Mouse (Mus musculus): Measurements from ENCODE around the gene Usp37.
"Not testable (repeated sequence)": the region's sequence is repeated elsewhere in the genome, so short reads cannot be mapped to it uniquely, and the experiment has no call there.

The Usp37 gene

GRCm38 (mm10) chr1:74544184-74544583 lies at the start of gene Usp37:
Usp37 (minus strand) TSS chr1:74544284.
- DNase-seq = no peak

DNA sequence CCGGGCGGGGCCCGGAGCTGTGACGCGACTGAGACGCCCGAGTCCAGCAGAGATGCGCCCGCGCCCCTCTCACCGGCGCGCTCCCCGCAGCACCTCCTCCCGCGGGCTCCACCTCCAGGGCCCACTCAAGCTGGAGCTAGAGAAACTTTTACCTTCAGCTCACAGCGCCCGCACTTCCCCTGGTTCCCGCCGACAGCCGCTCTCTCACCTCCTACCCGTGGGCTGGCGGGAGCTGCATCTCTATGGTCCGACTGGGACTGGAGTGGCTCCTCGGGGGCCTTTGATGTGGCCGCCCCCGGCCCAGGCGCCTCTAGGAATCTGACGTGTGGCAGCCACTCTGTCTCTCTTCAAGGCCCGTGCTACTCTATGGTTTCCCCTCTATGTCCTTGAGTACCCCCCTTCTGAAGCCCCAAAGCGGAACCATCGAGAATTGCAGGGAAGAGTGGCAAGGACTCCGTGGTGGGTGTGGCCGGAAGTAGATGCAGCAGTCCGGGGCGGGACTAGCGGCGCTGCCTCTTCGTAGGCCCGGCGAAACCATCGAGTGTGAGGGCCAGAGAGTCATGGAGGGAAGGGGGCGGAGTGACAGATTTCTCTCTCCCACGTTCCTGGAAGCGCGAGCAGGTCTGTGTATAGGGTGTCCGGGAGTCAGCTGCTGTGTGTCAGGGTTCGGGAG lies 43.8 kb upstream of the Usp37 start, which contains the start of the genes Zfp142 and Bcs1l:
Gene Zfp142, minus strand, starts transcription at position 474 of the 673 bp plus-strand sequence.
Gene Bcs1l, plus strand, starts transcription at position 517 of the 673 bp plus-strand sequence.
- peak; percentile 98 for DNase-seq

- no peak for DNase-seq
These were observed 43.2 kb upstream of the Usp37 start for GRCm38 (mm10) chr1:74587233-74587772.

DNA sequence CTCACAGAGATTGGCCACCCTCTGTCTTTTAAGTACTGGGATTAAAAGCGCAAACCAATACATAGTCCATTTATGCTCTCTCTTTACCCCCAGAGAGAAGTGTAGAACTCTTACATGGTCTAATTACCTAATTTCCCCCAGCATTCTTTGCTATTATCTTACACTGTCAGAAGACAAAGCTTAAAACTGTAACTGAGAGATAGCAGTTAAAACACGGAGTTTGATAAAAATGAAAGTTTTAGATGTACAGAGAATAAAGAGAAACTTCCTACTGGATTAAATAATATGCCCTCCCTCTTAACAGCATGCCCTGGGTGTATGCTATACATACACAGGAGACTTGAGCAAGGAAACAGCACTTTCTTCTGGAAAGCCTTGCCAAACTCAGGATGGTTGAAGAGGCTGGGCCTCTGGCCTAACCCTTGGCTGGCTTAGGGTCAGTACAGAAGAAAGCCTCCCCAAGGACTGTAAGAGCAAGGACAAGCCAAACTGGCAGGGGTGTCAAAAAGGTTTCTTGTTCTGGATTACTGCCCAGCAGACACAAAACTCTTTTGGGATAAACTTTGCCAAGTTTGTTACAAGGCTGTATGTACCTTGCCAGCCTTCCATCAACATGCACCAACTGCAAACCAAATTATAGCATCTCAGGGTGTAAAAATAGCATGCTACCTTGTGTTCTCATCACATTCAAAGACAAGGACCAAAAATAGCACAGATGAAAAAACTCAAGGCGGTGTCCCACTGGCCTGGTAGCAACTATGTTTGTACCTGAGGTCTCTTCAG lies 40.7 kb upstream of the Usp37 start:
- DNase-seq = no peak

DNA sequence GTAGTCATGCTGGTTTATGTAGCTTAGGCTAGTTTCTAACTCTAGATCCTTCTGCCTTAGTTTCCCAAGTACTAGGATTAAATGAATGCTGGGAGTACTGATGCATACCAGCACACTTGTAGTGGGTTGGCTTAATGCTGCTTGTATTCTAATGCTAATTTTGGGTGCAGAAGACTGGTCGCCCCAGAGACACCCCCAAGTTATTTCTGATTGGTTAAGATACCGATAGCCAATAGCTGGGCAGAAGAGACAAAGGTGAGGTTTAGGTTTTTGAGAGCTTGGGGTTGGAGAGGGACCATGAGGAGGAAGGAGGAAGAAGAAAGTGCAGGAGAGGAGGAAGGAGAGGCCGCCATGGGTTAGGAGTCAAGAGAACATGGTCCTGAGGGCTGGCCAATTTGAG lies 38.5 kb upstream of the Usp37 start:
- DNase-seq = no peak

DNA sequence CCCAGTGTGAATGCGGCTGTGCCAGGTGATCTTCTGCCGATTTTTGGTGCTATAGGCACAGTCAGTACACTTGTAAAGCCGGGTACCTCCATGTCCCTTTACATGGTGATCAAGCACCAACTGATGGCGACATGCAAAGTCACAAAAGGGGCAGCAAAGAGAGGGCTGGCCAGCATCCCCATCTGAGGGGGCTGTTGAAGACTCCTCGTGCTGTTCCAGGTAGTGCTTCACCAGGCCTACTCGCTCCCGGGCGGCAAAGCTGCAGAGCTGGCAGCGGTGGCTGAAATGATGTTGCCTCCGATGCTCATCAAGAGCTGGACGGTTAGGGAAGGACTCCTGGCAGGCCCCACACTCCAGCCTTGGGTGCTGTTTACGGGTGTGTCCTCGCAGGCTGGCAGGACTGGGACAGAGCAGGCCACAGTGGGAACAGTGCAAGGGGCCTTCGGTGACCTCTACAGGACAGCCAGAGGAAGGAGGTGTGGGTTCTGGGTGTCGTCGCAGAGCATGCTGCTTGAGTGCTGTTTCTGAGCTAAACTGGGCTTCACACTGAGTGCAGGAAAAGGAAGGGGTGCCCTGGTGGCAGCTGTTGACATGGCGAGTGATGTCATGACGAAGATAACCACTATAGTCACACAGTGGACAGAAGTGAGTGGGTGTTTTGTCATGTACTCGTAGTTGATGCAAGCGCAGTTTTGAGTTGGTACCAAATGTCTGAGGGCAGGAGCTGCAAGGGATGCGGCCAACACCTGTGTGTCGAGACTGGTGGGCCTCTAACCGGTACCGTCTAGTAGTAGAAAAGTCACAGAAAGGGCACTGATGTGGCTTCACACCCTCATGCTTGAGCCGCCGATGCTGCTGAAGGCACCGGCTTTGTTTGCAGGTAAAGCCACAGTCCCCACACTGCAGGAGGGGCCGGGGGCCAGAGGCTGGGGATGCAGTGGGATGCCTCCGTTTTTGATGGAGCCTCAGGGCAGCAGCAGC lies 25.9 kb upstream of the Usp37 start:
- no peak for DNase-seq

GRCm38 (mm10) chr1:74565834-74566233 lies 21.8 kb upstream of the Usp37 start:
- DNase-seq = no peak

DNA sequence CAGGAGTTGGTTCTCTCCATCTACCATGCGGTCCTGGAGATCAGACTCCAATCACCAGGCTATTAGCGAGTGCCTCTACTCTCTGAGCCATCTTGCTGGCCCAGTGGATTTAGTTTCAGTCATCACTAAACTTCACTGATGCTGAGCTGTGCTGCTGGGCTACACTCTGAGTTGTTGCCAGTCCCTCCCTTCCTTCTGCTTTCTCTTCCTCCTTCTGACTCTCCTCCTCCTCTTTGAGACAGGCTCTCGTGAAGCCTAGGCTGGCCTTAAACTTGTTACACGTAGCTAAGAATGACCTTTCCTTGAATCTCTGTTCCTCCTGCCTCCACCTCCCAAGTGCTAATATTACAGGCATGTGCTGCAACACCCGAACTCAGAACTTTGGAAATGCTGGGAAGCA lies 15.0 kb upstream of the Usp37 start:
- DNase-seq = no peak

DNA sequence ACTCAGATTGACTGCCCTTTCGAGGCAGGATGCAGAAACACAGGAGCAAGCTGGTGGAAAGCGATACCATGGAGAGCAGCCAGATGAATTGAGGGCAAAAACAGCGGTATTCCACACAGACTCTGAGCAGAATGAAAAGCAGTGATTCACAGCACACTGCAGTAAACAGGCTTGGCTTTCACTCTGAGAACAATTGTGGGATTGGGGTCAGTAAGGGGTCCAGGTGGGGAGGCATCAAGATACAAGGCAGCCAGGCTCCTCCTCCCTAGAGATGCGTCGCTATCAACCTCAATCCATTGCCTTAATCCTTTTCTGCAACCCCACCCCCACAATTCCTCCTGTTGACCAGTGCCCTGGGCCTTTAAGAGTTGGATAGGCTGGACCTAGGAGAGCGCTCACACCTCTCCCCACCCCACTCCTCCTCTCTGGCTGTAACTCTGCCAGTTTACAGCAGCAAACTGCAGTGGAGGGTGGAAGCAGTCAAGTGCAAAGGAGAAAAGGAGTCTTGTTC lies 1.6 kb downstream of the Usp37 start, which contains the start of gene Plcd4:
Gene Plcd4, plus strand, starts transcription at position 438 of the 511 bp plus-strand sequence.
- no peak for DNase-seq

DNA sequence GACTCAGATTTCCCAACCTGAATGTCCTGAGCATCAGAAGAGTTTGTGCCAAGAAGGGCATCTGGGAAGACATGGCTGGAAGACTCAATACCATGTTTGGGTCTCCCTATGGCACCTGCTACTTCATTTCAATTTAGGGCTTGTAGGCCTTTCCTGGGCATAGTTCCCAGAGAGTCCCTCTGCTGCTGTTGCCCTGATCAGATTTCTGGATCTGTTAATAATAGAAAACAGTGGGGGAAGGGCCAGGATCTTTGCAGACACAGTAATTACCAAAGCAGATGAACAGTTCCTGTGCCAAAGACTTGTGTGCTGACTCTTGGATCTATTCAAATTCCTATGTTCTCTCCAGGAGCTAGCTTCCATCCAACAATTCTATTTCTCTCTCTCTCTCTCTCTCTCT lies 5.4 kb downstream of the Usp37 start:
- no peak for DNase-seq

- DNase-seq = no peak
These were observed 15.5 kb downstream of the Usp37 start for GRCm38 (mm10) chr1:74528589-74528988.

DNA sequence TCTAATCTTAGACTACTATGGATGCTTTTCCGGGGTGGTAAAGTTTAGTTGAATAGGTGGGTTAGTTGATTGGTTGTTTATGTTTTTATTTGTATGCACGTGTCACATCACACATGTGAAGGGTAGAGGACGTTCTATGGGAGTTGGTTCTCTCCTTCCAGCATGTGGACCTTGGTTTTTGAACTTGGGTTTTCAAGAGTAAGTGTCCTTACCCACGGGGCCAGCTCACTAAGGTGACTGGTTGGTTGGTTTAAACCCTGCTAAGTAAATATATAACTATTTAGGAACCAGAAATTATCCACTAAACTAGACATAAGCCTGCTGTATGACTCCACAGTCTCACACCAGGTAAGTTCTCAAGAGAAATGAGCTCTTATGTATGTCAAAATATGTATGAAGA lies 19.3 kb downstream of the Usp37 start:
- no peak for DNase-seq

DNA sequence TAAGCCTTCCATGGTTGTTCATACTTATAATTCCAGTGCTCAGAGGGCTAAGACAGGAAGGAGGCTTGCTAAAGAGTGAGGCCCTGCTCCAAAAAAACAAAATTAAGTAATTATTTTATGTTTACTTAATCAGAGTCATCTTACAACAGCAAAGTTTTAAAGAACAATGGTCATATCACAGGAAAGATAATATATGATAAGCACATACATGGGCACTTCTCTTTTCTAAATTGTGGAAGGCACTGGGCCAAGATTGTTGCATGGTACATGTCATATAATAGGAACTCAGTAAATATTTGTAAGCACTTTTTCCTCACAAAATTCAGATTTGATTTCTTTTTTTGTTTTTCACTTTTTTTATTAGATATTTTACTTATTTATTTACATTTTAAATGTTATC lies 24.2 kb downstream of the Usp37 start:
- DNase-seq = no peak

DNA sequence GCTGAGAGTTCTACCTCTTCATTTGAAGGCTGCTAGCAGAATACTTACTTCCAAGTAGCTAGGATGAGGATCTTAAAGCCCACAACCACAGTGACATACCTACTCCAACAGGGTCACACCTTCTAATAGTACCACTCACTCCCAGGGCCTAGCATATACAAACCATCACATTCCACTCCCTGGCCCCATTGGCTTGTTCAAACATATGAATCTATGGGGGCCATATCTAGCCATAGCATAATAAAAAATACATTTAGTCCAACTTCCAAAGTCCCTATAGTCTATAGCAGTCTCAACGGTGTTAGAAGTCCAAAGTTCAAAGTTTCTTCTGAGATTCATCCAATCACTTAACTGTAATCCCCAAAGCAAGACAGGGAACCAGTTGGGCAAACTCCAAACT lies 31.1 kb downstream of the Usp37 start:
- DNase-seq = not testable (repeated sequence)

- DNase-seq = no peak
These were observed 32.8 kb downstream of the Usp37 start for GRCm38 (mm10) chr1:74511306-74511705.

DNA sequence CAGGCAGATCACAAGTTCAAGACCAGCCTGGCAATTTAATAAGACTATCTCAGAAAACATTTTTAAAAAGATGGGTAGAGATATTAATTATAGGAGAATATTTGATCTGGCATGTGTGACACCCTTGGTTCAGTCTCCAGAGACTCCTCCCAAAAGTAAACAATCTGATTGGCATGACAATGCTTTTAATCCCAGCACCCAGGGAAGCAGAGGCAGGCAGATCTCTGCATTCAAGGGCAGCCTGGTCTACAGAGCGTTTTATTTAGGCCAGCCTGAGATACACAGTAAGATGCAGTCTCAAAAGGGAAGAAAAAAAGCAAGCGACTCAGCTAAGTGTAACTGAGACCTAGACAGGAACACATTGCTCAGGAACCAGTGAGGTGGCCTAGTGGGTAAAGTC lies 36.3 kb downstream of the Usp37 start:
- no peak for DNase-seq

DNA sequence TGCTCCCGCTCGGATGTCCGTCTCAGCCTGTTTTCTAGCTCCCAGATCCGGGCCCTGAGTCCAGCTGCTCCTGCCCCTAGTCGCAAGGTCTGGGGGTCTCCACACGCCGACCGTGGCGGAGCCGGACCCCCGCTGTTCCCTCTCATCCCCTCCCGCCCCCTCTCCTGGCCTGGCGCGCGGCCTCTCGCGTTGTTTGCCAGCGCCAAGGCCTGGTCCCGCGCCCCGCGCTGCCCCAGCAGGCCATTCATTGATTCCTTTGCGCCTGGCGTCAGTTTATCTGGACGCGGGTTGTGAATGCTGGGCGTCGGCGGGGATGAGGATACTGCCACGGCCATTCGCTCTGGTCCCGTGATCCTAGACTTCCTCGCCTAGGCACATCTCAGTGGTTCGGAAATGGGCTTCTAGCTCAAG lies 37.6 kb downstream of the Usp37 start:
- no peak for DNase-seq

GRCm38 (mm10) chr1:74505721-74506464 lies 38.2 kb downstream of the Usp37 start, which contains the start of gene Cnot9:
Cnot9 (plus strand) TSS chr1:74506058.
- peak; percentile 100 for DNase-seq

DNA sequence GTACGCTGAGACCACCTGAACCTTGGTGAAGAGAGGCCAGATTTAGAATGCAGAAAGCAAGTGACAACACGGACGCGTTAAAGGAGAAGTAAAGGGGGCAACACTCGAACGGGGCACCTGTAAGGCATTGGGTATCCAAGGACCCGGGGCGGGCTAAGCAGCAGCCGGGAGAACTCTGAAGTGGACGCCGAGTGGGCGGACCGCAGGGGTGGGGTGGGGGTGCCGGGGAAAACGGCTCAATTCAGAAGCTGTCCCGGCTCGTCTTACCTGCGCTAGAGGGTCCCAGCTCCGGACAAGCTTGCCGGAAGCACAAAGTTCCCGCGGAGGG lies 38.7 kb downstream of the Usp37 start:
- DNase-seq = no peak

DNA sequence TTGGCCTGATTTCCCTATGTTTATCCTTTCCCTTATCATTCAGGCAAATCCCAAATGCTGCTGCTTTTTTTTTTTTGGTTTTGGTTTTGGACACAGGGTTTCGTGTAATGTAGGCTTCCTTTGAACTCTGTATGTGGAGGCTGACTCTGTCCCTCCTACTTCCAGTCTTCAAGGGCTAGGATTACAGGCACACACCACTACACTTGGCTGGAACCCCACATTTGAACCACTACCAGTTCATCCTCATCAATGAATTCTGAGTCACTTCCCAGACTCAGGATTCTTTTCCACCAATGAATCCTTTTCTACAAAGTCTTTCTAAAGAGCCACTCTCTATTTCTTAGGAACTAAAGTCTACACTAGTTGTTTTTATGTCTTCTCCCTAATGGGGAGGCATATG lies 43.0 kb downstream of the Usp37 start:
- no peak for DNase-seq

DNA sequence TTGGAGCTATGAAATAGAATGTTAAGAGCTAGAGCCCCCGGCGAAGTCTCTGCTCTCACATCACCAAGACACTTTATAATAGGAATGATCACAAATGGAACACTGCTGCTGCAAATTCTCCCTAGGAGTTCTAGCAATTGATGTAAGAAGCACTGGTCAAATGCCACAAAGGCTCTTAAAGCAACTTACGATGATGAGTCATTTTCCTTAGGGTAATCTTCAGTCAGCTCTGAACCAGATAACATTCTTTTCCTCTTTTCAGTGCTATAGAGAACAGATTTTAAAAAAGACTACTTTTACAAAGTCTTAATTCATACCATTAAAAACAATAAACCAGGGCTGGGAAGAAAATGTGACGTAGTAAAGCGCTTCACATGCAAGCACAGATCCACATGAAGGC lies 58.3 kb downstream of the Usp37 start:
- no peak for DNase-seq

DNA sequence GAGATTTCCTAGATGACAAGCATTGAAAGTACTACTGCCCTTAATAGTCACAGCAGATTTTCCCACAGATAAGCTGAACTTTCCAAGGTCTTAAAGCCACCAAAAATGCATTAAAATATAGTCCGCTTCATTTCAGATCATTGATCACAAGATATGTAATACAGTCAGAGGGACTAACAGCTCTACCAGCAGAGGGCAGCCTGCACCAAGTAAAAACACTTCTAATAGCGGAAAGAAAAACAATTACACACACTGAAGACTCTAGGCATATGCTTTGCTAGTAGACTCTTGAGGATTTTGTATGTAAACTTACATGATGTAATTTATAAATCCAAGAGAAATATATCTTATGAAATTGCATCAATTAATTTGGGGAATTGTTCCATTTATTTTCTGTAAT lies 83.8 kb downstream of the Usp37 start:
- DNase-seq = peak; percentile 30 to 49

Data from B cell, adult 2 months (primary cell).